Comparison of ENCODE assay signal across 25 mouse cellular contexts in genomic region chr6:146129066-146129465, GRCm38 (mm10).
"Had no signal": no experiment of that assay in that cellular context is flagged by ENCODE, and none has a peak within 500 bp of the region (broad histone marks: within the 10 kb centered on the region; RNA-seq: fewer than 3 reads in every experiment).

No protein-coding gene starts in this region.

- DNase-seq: gastrocnemius, adult 2 months; gastrocnemius, postnatal 10 days; gastrocnemius, postnatal 25 days; heart, postnatal 4 days; kidney, adult 18-20 months; kidney, adult 8-10 months; kidney, postnatal 10 days; kidney, postnatal 25 days; kidney, postnatal 4 days; liver had no signal

- H3K36me3 ChIP-seq: hindbrain, embryonic 10.5 days; hindbrain, embryonic 12.5 days; intestine, embryonic 15.5 days; limb, embryonic 10.5 days; limb, embryonic 12.5 days had no signal

- H3K4me3 ChIP-seq: gastrocnemius, adult 2 months; heart, embryonic 13.5 days; heart, embryonic 15.5 days; hindbrain, embryonic 10.5 days; hindbrain, embryonic 12.5 days; intestine, embryonic 15.5 days; layer of hippocampus, adult 2 months; left cerebral cortex, adult 2 months; limb, embryonic 10.5 days; limb, embryonic 12.5 days had no signal

- H3K27ac ChIP-seq: gastrocnemius, adult 2 months; heart, embryonic 13.5 days; heart, embryonic 15.5 days; hindbrain, embryonic 10.5 days; hindbrain, embryonic 12.5 days; hindbrain, embryonic 14.5 days; intestine, embryonic 15.5 days; layer of hippocampus, adult 2 months; left cerebral cortex, adult 2 months; limb, embryonic 10.5 days; limb, embryonic 12.5 days had no signal

- H3K9ac ChIP-seq: heart, embryonic 13.5 days; heart, embryonic 15.5 days; hindbrain, embryonic 12.5 days; hindbrain, embryonic 14.5 days; intestine, embryonic 15.5 days; limb, embryonic 12.5 days had no signal

- H3K9me3 ChIP-seq: heart, embryonic 13.5 days; heart, embryonic 15.5 days; hindbrain, embryonic 10.5 days; hindbrain, embryonic 12.5 days; intestine, embryonic 15.5 days; limb, embryonic 10.5 days; limb, embryonic 12.5 days had no signal

- ATAC-seq: hindbrain, embryonic 16.5 days; inflammation-experienced regulatory T-cells, adult 6 months; intestine, embryonic 15.5 days; intestine, postnatal 0 days had no signal

- H3K4me2 ChIP-seq: heart, embryonic 11.5 days; heart, embryonic 13.5 days; heart, embryonic 15.5 days; hindbrain, embryonic 12.5 days; hindbrain, embryonic 14.5 days; intestine, embryonic 15.5 days; limb, embryonic 12.5 days; liver, embryonic 11.5 days had no signal

- H3K4me1 ChIP-seq: hindbrain, embryonic 10.5 days; intestine, embryonic 15.5 days; limb, embryonic 10.5 days had no signal

- H3K27me3 ChIP-seq: heart, embryonic 13.5 days; heart, embryonic 15.5 days; hindbrain, embryonic 12.5 days; intestine, embryonic 15.5 days; limb, embryonic 12.5 days had no signal
